Mouse (Mus musculus) liver, adult 2 months (tissue): ENCODE results near the gene Eif2b5.

Source experiments
- CTCF ChIP-seq: fragments of 200-500 bp; IDR thresholded peaks from 2 replicates; pipeline ENCODE4 v1.5.1; 2011; ENCODE audit warnings: low read depth, low read length, control low read depth
- POLR2A ChIP-seq: fragments of 200-500 bp; IDR thresholded peaks from 2 replicates; pipeline ENCODE4 v1.6.1; 2011; ENCODE audit warnings: low read length, control low read depth; ENCODE audit not compliant: insufficient read depth; ENCODE audit errors: extremely low read depth

- TF ChIP-seq CTCF, result peak; percentile 35; the same call in 1 of the 2 replicates
- peak; percentile 77 for TF ChIP-seq POLR2A
Observed at GRCm38 (mm10) chr16:20516726-20517201, 18.1 kb downstream of the Eif2b5 start, which contains the start of gene Dvl3.
